Mouse (Mus musculus): Measurements from ENCODE around the gene Slc25a10.
A peak's percentile ranks its signal among the peaks of the same experiment; 100 is the strongest.

Gene Slc25a10

GRCm38 (mm10) chr11:120539285-120540014, 47.8 kb downstream of the Slc25a10 start:
- DNase-seq (ENCODE audit: low spot score in 2 of 2): peak in 1 of 2 experiments; percentile 61

- DNase-seq (ENCODE audit: low spot score in 2 of 2): peak in 1 of 2 experiments; percentile 61
These were observed 50.3 kb downstream of the Slc25a10 start for GRCm38 (mm10) chr11:120541907-120542306.

GRCm38 (mm10) chr11:120542376-120542775, 50.7 kb downstream of the Slc25a10 start:
- peak in 1 of 2 experiments; percentile 55 for DNase-seq (ENCODE audit: low spot score in 2 of 2)

GRCm38 (mm10) chr11:120545964-120546363, 54.3 kb downstream of the Slc25a10 start:
- DNase-seq (ENCODE audit: low spot score in 2 of 2): peak in 1 of 2 experiments; percentile 55

GRCm38 (mm10) chr11:120547469-120547868, 55.8 kb downstream of the Slc25a10 start:
- DNase-seq (ENCODE audit: low spot score in 2 of 2): no peak

- peak in 1 of 2 experiments; percentile 58 for DNase-seq (ENCODE audit: low spot score in 2 of 2)
These were observed 56.6 kb downstream of the Slc25a10 start for GRCm38 (mm10) chr11:120548214-120548613.

- peak in 1 of 2 experiments; percentile 64 for DNase-seq (ENCODE audit: low spot score in 2 of 2)
These were observed 57.1 kb downstream of the Slc25a10 start for GRCm38 (mm10) chr11:120548786-120549167.

Data from spleen, postnatal 4 days (tissue).